Mouse (Mus musculus): ENCODE data around the gene Galnt16.

Gene Galnt16

GRCm38 (mm10) chr12:80531585-80531984 lies 13.5 kb downstream of the Galnt16 start:
- DNase-seq (ENCODE audit: low spot score), result no peak

GRCm38 (mm10) chr12:80533876-80534275 lies 15.8 kb downstream of the Galnt16 start:
- DNase-seq (ENCODE audit: low spot score), result no peak

GRCm38 (mm10) chr12:80537313-80537712 lies 19.2 kb downstream of the Galnt16 start:
- no peak for DNase-seq (ENCODE audit: low spot score)

DNA sequence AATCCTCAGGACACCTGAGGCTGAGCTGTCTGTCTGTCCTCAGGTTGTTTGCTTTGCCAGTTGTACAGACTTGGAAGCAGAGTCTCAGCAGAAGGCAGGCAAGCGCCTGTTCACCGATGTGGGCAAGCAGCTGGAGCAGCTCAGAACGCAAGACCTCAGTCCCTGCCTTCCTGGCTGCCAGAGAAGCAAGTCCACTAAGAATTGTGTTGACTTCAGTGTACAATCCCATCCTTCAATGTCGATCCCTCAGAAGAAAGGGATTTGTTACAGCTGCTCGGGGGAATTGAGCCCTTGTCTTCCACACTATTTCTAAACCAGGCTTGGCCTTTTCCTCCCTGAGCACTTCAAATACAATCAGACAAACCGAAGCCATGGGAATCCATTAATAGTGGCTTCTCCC lies 20.2 kb downstream of the Galnt16 start:
- no peak for DNase-seq (ENCODE audit: low spot score)

DNA sequence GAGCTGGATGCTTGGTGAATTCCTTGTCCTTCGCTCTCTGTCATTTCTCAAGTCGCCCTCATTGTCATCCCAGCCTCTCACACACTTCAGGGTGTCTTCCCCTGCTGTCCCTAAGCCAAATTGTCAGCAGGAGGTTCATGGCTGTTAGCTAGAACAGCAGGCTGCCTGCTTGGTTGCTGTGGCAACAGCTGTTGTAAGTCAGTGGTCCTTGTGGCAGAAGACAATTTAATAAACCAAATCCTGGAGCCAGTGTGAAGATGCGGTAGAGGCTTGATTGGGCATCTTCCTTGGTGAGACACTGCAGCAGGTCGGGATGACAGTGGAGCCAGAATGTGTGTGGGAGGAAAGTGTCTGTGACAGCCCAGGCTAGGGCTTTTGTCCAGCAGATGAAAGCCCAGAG lies 27.2 kb downstream of the Galnt16 start:
- DNase-seq (ENCODE audit: low spot score), result no peak

DNA sequence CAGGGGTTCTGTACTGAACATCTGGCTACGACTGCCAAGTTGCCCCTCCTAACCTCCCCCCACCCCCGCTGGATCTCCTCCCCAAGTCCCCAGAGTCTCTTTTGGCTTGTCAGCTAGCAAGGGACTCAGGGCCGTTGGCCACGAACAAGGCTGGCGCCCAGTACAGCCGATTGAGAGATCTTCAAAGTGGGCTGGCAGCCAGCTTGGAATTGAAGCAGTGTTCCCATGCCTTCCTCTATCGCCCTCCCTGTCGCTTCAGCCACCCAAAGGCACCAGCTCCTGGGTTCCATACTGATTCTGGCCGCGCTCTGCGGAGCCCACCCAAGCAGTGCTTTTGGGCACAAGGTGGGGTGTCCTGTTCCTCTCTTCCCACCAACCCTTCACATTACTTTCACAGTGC lies 31.6 kb downstream of the Galnt16 start:
- no peak for DNase-seq (ENCODE audit: low spot score)

- no peak for DNase-seq (ENCODE audit: low spot score)
These were observed 35.1 kb downstream of the Galnt16 start for GRCm38 (mm10) chr12:80553157-80553556.

DNA sequence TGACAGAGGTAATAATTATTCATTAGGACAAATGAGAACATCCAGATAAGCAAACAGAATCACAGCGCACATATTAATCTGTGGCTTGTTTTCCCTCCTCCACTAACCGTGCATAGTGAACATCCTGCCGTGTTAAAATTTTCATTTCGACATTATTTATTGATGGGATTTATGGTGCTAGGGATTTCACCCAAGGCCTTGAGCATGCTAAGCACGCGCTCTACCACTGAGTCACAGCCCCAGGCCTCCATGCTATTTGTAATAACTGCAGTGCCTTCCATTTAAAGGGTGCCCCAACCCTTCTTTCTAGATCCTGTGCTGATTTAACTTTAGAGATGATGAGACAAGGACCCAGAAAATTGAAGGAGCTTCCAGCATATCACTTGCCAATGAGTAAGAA lies 36.2 kb downstream of the Galnt16 start:
- DNase-seq (ENCODE audit: low spot score), result no peak

DNA sequence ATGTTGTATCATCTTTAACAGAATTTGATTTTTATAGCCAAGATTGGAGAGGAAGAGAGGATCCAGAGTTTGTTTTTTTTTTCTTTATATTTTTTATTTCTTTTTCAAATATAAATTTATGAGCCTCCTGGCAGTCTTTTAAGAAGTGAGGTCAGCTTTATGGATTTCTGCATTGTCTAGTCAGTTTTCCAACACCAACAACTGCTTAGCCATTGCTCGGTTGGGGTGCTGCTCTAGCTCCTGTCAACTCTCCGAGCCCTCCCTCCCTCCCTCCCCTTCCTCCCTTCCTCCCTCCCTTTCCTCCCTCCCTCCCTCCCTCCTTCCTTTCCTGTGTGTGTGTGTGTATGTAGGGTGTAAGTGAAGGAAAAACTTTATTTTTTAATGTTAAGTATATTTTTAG lies 43.8 kb downstream of the Galnt16 start:
- DNase-seq (ENCODE audit: low spot score), result no peak

DNA sequence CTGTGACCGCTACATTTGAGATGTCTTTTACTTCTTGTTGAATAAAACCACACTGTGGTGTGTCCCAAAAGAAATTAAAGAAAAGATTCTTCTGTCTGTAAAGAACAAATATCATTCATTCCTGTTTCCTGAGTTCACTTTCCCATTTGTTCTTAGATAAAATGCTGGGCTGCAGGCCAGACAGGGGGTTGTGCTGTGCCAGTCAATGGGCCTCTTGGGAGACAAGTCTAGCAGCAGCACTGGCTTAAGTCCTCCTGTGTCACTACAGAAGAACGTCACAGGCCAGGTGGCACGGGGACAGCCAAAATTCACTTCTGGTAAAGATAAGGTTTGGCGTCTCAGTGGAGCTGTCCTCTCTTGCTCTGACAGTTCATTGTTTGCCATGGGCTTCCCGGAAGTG lies 44.7 kb downstream of the Galnt16 start:
- DNase-seq (ENCODE audit: low spot score), result no peak

- no peak for DNase-seq (ENCODE audit: low spot score)
These were observed 46.9 kb downstream of the Galnt16 start for GRCm38 (mm10) chr12:80564990-80565389.

DNA sequence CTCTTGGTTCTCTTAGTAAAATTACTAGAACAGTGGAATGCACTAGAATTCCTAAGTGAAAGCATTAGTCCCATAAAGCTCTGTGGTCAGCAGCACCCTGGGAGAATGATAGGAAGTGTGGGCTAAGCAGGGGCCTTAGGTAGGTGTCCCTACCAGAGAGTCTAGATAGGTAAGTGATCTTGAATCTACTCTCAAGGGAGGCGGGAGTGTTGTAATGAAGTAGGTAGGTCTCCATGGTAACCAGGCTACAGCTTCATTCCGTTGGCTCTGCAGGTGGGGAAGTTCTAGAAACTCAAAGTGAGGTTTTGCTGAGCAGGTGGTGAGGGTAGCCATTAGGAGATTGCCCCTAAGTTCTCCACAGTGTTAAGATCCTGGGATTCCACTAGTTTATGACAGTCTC lies 47.7 kb downstream of the Galnt16 start:
- DNase-seq (ENCODE audit: low spot score), result no peak

DNA sequence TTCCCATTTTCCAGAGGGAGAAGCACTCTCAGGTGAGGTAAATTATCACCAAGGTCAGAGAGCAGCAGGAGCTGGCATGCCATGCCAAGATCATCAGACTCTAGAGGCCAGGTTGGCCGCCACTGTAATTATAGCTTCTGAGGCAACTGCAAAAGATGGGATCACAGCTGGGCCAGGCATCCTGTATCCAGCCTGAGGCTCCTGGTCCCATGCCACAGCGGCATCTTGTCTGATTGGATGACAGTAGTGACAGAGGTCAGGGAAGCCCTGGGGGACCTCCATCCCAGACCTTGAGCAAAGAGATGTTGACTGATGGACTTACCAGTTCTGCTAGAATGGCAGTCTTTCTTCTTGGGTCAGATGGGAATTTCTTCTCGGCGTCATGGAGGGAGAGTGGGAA lies 48.4 kb downstream of the Galnt16 start:
- DNase-seq (ENCODE audit: low spot score), result no peak

- DNase-seq (ENCODE audit: low spot score), result no peak
These were observed 49.3 kb downstream of the Galnt16 start for GRCm38 (mm10) chr12:80567375-80567774.

DNA sequence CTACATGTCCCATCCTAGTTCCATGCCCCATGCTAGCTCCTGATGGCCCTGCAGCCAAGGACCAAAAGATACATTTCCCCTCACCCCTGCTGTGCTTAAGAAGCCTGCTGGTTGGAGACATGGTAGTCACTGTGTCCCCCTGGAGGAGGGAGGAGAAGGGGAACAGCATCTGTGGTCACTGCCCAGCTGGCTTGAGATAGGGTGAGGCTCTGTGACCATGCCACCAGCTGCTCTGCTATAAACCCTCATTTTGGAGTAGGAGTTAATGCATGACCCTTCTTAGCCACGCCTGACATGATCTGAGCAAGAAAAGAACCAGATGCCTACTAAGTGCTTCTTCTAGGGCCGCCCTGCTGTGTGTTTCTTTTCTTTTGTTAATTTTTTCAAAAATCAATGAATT lies 51.5 kb downstream of the Galnt16 start:
- DNase-seq (ENCODE audit: low spot score), result no peak

DNA sequence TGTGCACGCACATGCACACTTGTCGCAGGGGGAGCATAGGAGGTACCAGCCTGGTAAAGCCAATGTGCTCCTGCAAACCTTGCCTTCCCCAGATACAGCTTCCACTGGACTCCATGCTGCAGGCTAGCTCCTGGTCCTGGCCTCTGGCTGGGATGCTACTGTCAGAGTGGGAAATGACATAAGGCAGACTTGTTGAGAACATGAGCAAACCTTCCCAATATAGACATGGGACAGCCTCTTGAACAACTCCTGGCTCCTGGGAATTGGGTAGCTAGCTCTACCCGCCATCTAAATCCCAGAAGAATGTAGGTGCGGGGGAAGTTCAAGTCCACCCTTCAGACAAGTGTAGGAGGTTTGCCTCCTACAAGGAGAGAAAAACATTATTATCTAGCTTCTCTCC lies 56.2 kb downstream of the Galnt16 start:
- no peak for DNase-seq (ENCODE audit: low spot score)

DNA sequence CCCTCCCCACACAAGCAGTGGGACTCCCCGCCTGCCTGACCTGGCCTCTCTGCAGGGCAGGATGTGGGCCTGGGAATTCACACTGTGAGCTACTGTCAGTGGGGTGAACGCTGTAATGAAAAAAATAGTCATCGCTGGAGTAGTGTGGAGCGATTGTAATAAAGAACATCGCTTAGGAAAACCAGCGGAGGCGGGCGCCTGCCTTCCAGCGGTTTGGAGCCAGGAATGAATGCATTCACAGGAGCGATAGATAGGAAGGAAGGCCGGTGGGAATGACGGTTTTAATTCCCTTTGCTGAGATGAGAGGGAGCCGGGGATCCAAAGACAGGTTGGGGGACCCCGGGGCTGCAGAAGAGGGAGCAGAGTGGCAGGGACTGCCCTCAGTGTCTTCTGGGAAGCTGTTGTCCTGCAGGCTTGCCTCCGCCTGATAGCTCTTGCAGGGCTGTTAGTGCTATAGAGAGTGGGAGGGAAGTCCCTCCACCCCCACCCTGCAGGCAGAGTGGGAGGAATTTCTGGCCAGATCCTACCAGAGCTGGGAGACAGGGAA lies 56.8 kb downstream of the Galnt16 start:
- no peak for DNase-seq (ENCODE audit: low spot score)

DNA sequence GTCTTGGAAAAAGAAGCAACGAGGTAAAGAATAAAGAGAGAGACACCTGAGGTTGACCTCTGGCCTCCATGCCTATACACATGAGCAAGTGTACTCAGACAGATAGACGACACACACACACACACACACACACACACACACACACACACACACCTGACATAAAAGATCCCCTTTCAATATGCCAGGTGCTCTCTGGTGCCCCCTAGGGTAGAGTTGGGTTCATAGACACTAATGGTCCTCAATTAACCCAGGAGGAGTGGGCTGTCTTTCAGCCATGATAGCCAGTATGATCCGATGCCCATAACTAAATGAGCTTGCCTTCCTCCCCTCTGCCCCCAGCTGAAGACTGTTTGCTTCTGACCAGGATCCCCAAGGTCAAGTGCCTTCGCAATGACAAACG lies 59.0 kb downstream of the Galnt16 start:
- DNase-seq (ENCODE audit: low spot score), result no peak

DNA sequence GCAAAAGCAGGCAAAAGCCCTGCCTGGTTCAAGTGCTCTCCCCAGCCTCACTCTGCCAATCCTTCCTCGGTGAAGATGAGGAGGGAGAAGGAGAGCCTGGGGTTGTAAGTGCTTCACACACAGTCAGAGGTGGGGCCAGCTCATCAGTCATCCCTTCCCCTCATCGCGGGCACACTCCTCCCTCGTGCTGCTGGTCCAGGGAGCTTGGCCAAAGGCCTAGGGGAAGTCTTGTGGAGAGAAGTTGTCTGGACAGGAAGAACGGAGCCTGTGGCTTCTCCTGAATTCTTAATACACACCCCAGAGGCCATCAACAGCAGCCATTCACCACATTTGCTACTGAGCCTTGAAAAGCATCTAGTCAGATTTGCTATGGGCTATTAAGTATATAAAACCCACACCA lies 63.3 kb downstream of the Galnt16 start:
- DNase-seq (ENCODE audit: low spot score), result no peak

DNA sequence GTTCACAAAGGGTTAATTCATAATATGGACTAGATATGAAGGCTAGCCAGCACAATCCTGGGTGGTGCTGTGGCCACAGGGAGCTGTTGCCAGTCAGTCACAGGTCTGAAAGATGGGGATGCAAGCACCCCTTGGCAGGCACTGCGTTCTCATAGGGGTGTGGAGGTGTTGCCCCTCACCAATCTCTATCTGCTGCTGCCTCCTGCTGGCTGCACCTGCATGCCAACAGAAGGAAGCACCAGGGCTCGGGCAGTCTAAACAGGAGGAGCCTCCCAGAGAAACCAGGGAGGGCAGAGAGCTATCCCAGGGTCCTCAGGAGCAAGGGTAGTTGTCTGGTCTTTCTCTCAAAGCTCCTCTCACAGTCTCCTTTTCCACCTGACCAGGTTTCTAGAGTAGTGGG lies 66.9 kb downstream of the Galnt16 start:
- DNase-seq (ENCODE audit: low spot score), result no peak

- DNase-seq (ENCODE audit: low spot score), result no peak
These were observed 76.1 kb downstream of the Galnt16 start for GRCm38 (mm10) chr12:80594141-80594540.

DNA sequence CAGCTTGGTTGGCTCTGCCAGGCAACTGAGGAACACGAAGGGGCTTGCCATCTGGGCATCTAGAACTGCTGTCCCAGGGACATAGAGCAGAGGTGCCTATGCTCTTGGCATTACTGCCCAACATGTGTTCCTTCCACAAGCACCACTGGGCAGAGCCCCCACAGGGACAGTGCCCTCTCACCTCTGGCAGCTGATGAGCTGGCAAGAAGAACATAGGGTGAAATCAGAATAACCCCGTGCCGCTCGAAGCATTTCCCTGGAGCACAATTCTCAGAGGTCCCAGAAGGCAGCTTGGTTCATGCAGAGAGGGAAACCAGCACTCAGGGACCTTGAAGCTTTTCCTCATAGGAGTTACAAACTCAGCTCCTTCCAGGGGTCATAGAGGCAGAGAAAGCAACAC lies 76.7 kb downstream of the Galnt16 start:
- no peak for DNase-seq (ENCODE audit: low spot score)

DNA sequence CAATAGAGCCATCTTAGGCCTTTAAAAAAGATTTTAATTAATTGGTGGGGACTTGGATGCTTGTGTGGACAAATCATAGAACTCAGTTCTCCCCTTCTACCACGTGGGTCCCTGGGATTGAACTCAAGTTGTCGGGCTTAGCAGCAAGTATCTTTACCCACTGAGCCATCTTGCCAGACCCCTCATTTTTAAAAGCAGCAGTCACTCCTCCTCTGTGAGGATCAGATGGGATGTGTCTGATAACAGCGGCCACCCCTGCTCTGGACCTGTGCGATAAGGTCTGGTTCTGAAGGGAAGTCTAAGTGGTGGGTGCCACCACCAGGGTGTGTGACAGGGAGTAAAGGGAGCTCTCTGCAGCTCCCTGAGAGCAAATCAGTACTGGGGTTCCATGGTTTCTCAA lies 77.5 kb downstream of the Galnt16 start:
- no peak for DNase-seq (ENCODE audit: low spot score)

DNA sequence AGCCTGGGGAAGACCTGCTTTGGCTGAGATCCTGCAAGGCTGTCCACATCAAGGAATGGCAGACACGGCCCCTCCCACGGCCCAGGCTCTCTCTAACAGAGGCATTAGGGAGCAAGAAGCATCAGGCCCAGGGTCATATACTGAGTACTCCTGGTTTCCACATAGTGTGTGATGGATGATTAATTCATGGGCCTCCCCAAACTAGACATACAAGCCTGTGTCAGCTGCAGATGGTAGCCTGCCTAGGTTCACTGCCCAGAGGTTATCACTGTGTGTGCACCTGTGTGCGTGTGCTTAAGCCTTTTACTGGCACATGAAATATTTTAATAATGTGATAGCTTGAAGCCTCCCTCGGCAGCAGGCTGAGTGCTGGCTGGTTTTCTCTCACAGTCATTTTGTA lies 77.9 kb downstream of the Galnt16 start:
- no peak for DNase-seq (ENCODE audit: low spot score)

DNA sequence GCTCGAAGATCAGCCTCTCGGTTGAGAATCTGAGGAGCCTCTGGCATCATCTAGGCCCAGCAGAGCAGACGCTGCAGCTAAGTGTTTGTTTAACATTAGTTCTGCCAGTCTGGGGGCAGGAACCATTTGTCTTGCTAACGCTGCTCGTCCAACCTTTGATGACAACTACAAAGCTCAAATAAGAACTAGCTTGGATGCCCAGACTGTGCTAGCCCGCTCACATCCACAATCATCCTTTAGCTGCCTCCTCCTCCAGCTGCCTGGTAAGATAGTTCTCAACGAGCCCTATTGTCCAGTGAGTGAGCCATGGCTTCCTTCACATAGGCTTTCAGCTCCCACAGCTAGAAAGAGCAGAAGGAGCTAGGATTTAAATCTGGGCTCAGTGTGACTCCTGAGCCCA lies 80.2 kb downstream of the Galnt16 start:
- DNase-seq (ENCODE audit: low spot score), result no peak
